Mouse (Mus musculus) kidney, adult 2 months (tissue): Measurements from ENCODE around the gene Ptpn11. TPM values are rescaled to one million over a fixed set of nuclear protein-coding genes. Genes with fewer than 3 reads are reported as not detected.
A peak's percentile ranks its signal among the peaks of the same experiment; 100 is the strongest.
"Not testable (repeated sequence)": the region's sequence is repeated elsewhere in the genome, so short reads cannot be mapped to it uniquely, and the experiment has no call there.

Experiments used
- DNase-seq: peaks from one replicate; pipeline ENCODE4 v3.0.0; 2021
- H3K27ac ChIP-seq: fragments of 200-500 bp; 2 replicates; pipeline ENCODE4 v1.5.1; 2012; ENCODE audit warnings: low read depth, low read length, control low read depth, inconsistent platforms; ENCODE audit not compliant: insufficient read depth
- H3K27me3 ChIP-seq: fragments of 200-500 bp; replicated peaks from 2 replicates; pipeline ENCODE4 v1.6.1; 2012; ENCODE audit warnings: mild to moderate bottlenecking, moderate library complexity, low read length, inconsistent platforms; ENCODE audit not compliant: control insufficient read depth, insufficient read depth
- H3K36me3 ChIP-seq: fragments of 200-500 bp; 2 replicates; pipeline ENCODE4 v1.6.1; 2012; ENCODE audit warnings: mild to moderate bottlenecking, moderate library complexity, low read length, inconsistent platforms; ENCODE audit not compliant: control insufficient read depth, insufficient read depth
- H3K4me1 ChIP-seq: fragments of 200-500 bp; 2 replicates; pipeline ENCODE4 v1.6.1; 2011; ENCODE audit warnings: low read length; ENCODE audit not compliant: control insufficient read depth, insufficient read depth
- H3K4me3 ChIP-seq: fragments of 200-500 bp; 2 replicates; pipeline ENCODE4 v1.5.1; 2011; ENCODE audit warnings: mild to moderate bottlenecking, low read depth, low read length, control low read depth; ENCODE audit not compliant: insufficient read depth
- CTCF ChIP-seq: fragments of 200-500 bp; conservative IDR thresholded peaks from 2 replicates; pipeline ENCODE4 v1.5.1; 2011; ENCODE audit warnings: low read depth, mild to moderate bottlenecking, control low read depth, low read length, moderate library complexity, mixed read lengths; ENCODE audit not compliant: insufficient read depth, insufficient read length
- POLR2A ChIP-seq: fragments of 200-500 bp; IDR thresholded peaks from one replicate; pipeline ENCODE4 v1.6.1; 2011; ENCODE audit warnings: low read depth, low read length, control low read depth
- WGBS: fragments of 180-500 bp; shearing (Covaris S2); methylation state at CpG from one replicate; pipeline ENCODE4 v1.1.7; 2018; 5-methylcytosine and 5-hydroxymethylcytosine counted together
- polyA plus RNA-seq: library from polyadenylated mRNA; depleted of rRNA; stranded (reverse); fragments of >200 nt; gene quantifications from 2 replicates; pipeline ENCODE4 v1.2.3, GENCODE M21; 2012

The Ptpn11 gene
- polyA plus RNA-seq, 1 experiment: 32.4 TPM

GRCm38 (mm10) chr5:121220732-121221301 is 29.6 kb upstream of the Ptpn11 start:
- DNase-seq: peak; percentile 40
- peak overlapping the region; percentile 74 for H3K4me3 ChIP-seq
- no peak overlapping the region for H3K27ac ChIP-seq
- H3K36me3 ChIP-seq: no peaks in the 10 kb centered on the region
- no peaks in the 10 kb centered on the region for H3K27me3 ChIP-seq
- peaks cover 5% of the 10 kb centered on the region for H3K4me1 ChIP-seq
- under 1% methylated on average over 25 of the region's 38 CpGs for WGBS
- TF ChIP-seq CTCF (no peak), POLR2A (no peak)

DNA sequence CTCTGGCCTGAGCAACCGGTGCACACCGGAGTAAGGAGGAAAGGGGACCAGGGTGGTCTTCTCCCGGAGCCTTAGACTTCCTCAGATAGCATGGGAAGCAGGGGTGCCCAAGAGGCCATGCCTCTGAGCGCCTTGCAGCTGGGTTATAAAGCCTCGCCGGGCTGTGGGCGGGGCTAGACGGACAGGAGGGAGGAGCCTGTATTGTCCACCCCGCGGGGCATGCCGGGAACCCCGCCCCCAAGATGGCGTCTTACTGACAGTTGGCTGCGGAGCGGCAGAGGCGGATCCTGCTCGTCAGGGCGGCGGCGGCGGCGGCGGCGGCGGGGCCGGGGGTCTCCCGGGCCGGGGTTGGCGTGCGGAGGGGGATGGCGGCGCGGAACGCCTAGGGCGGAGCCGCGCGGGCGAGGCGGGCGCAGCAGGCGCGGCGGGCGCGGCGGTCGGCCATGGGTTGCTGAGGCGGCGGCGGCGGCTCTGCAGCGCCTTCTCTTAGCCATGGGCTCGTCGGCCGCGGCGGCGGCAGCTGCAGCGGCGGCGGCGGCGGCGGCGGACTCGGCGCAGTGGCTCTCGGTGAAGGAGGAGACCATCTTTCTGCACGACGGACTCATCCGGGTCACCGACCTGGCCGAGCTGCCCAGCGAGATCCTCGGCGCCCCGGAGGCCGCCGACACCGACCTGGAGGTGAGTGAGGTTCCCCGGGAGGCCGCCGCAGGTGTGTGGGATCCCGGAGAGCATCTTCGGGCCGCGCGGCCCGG is 29.0 kb upstream of the Ptpn11 start, which contains the start of gene Hectd4:
Hectd4 (plus strand) TSS at position 240 of the 752 bp plus-strand sequence.
- H3K4me1 ChIP-seq: peaks cover 5% of the 10 kb centered on the region
- no peaks in the 10 kb centered on the region for H3K27me3 ChIP-seq
- 1% methylated on average over 88 of the region's 90 CpGs for WGBS
- DNase-seq: peak; percentile 97
- no peaks in the 10 kb centered on the region for H3K36me3 ChIP-seq
- no peak within 1 kb of the TSS for H3K27ac ChIP-seq
- H3K4me3 ChIP-seq: peak within 1 kb of the TSS; percentile 74
- TF ChIP-seq POLR2A: peak; percentile 54
- TF ChIP-seq CTCF: no peak

- TF ChIP-seq POLR2A (no peak), CTCF (no peak)
- no peaks in the 10 kb centered on the region for H3K27me3 ChIP-seq
- WGBS: 88% methylated on average over 1 of the region's 1 CpGs
- H3K4me3 ChIP-seq: no peak overlapping the region
- no peak overlapping the region for H3K27ac ChIP-seq
- H3K36me3 ChIP-seq: no peaks in the 10 kb centered on the region
- peaks cover 5% of the 10 kb centered on the region for H3K4me1 ChIP-seq
- DNase-seq: no peak
These were observed 28.0 kb upstream of the Ptpn11 start for GRCm38 (mm10) chr5:121219190-121219589.

- Histone ChIP-seq H3K27me3 (no peaks in the 10 kb centered on the region), H3K27ac (no peak overlapping the region), H3K36me3 (no peaks in the 10 kb centered on the region), H3K4me1 (peaks cover 5% of the 10 kb centered on the region), H3K4me3 (no peak overlapping the region)
- DNase-seq: no peak
- no peak for TF ChIP-seq CTCF
- TF ChIP-seq POLR2A: no peak
- WGBS: 87% methylated on average over 2 of the region's 2 CpGs
These were observed 26.1 kb upstream of the Ptpn11 start for GRCm38 (mm10) chr5:121217313-121217634.

- 86% methylated on average over 9 of the region's 9 CpGs for WGBS
- not testable (repeated sequence) for H3K4me3 ChIP-seq, H3K27me3 ChIP-seq, H3K27ac ChIP-seq, H3K4me1 ChIP-seq, H3K36me3 ChIP-seq, DNase-seq
These were observed 25.6 kb upstream of the Ptpn11 start for GRCm38 (mm10) chr5:121216584-121217312.

GRCm38 (mm10) chr5:121216126-121216446 is 24.9 kb upstream of the Ptpn11 start:
- Histone ChIP-seq H3K27me3 (no peaks in the 10 kb centered on the region), H3K27ac (no peak overlapping the region), H3K4me1 (no peaks in the 10 kb centered on the region), H3K4me3 (no peak overlapping the region), H3K36me3 (peaks cover 1% of the 10 kb centered on the region; the same call in 1 of the 2 replicates)
- TF ChIP-seq CTCF (no peak), POLR2A (no peak)
- DNase-seq: no peak
- 85% methylated on average over 12 of the region's 12 CpGs for WGBS
